Mouse (Mus musculus): Measurements from ENCODE around the gene Fmnl2. TPM values are rescaled to one million over a fixed set of nuclear protein-coding genes. Genes with fewer than 3 reads are reported as not detected.

Gene Fmnl2
- total RNA-seq, 2 experiments from 2014 or later, result 41.9 to 43.2 TPM

GRCm38 (mm10) chr2:53026056-53026769 lies 168.6 kb downstream of the Fmnl2 start:
- DNase-seq (ENCODE audit: low spot score in 2 of 2), result no peak

- no peak for DNase-seq (ENCODE audit: low spot score in 2 of 2)
These were observed 171.2 kb downstream of the Fmnl2 start for GRCm38 (mm10) chr2:53028868-53029267.

- DNase-seq (ENCODE audit: low spot score in 2 of 2), result peak in 1 of 2 experiments; percentile 24
These were observed 172.2 kb downstream of the Fmnl2 start for GRCm38 (mm10) chr2:53029716-53030431.

GRCm38 (mm10) chr2:53030432-53030826 lies 172.8 kb downstream of the Fmnl2 start:
- no peak for DNase-seq (ENCODE audit: low spot score in 2 of 2)

- DNase-seq (ENCODE audit: low spot score in 2 of 2), result no peak
These were observed 180.6 kb downstream of the Fmnl2 start for GRCm38 (mm10) chr2:53038253-53038652.

GRCm38 (mm10) chr2:53038737-53039136 lies 181.1 kb downstream of the Fmnl2 start:
- DNase-seq (ENCODE audit: low spot score in 2 of 2), result no peak

- no peak for DNase-seq (ENCODE audit: low spot score in 2 of 2)
These were observed 189.4 kb downstream of the Fmnl2 start for GRCm38 (mm10) chr2:53047031-53047430.

GRCm38 (mm10) chr2:53047749-53048387 lies 190.2 kb downstream of the Fmnl2 start:
- no peak for DNase-seq (ENCODE audit: low spot score in 2 of 2)

- DNase-seq (ENCODE audit: low spot score in 2 of 2), result no peak
These were observed 192.7 kb downstream of the Fmnl2 start for GRCm38 (mm10) chr2:53050376-53050775.

- no peak for DNase-seq (ENCODE audit: low spot score in 2 of 2)
These were observed 193.8 kb downstream of the Fmnl2 start for GRCm38 (mm10) chr2:53051502-53051901.

GRCm38 (mm10) chr2:53053714-53054113 lies 196.1 kb downstream of the Fmnl2 start:
- DNase-seq (ENCODE audit: low spot score in 2 of 2), result no peak

- DNase-seq (ENCODE audit: low spot score in 2 of 2), result no peak
These were observed 198.9 kb downstream of the Fmnl2 start for GRCm38 (mm10) chr2:53056556-53056955.

GRCm38 (mm10) chr2:53057291-53057690 lies 199.6 kb downstream of the Fmnl2 start:
- no peak for DNase-seq (ENCODE audit: low spot score in 2 of 2)

- no peak for DNase-seq (ENCODE audit: low spot score in 2 of 2)
These were observed 203.8 kb downstream of the Fmnl2 start for GRCm38 (mm10) chr2:53061363-53062000.

GRCm38 (mm10) chr2:53066973-53067372 lies 209.3 kb downstream of the Fmnl2 start:
- DNase-seq (ENCODE audit: low spot score in 2 of 2), result no peak

GRCm38 (mm10) chr2:53070607-53071006 lies 212.9 kb downstream of the Fmnl2 start:
- DNase-seq (ENCODE audit: low spot score in 2 of 2), result peak in 1 of 2 experiments; percentile 18

- DNase-seq (ENCODE audit: low spot score in 2 of 2), result no peak
These were observed 222.1 kb downstream of the Fmnl2 start for GRCm38 (mm10) chr2:53079693-53080286.

- DNase-seq (ENCODE audit: low spot score in 2 of 2), result no peak
These were observed 224.4 kb downstream of the Fmnl2 start for GRCm38 (mm10) chr2:53082045-53082444.

GRCm38 (mm10) chr2:53082501-53082900 lies 224.8 kb downstream of the Fmnl2 start:
- DNase-seq (ENCODE audit: low spot score in 2 of 2), result no peak

- no peak for DNase-seq (ENCODE audit: low spot score in 2 of 2)
These were observed 225.6 kb downstream of the Fmnl2 start for GRCm38 (mm10) chr2:53083241-53083640.

- peak; percentile 44 to 68 for DNase-seq (ENCODE audit: low spot score in 2 of 2)
These were observed 228.1 kb downstream of the Fmnl2 start for GRCm38 (mm10) chr2:53085617-53086202.

All from left cerebral cortex, adult 18-20 months (tissue).